Mouse (Mus musculus) left cerebral cortex, adult 8-10 months (tissue): ENCODE results near the gene Atp13a5. TPM values are rescaled to one million over a fixed set of nuclear protein-coding genes. Genes with fewer than 3 reads are reported as not detected.
A peak's percentile ranks its signal among the peaks of the same experiment; 100 is the strongest.

Source experiments
- DNase-seq, 2 experiments: peaks; one replicate each; pipeline ENCODE4 v3.0.0; 2022; ENCODE audit warnings: low spot score in 2 of 2
- total RNA-seq, 4 experiments: library from RNA; stranded (reverse); gene quantifications; 2 replicates each; pipeline ENCODE4 v1.2.4; 2022

Gene Atp13a5
- total RNA-seq = 10 to 100 TPM in 3 of 4 experiments, 1 to 10 TPM in 1; 9.9 to 13.5 (median 11.5) TPM

DNA sequence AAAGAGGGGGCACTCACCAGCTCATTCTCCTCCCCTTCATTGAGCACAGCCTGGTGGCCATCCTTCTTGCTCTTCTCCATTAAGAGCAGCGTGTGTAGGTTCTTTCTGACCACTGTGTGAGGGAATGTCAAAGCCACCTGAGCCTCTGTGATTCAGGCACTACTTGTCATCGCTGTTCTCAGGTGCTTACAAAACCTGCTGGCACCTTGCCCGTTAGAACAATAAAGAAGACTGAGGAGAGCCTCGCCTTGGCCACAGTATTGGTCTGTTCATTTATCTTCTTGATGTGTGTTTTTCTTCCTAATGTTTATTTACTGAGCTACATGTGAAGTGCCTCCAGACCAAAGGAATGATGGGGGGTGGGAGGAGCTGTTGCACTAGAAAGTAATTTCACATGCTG lies at the start of gene Atp13a5:
Gene Atp13a5 (minus strand): TSS at position 275 of the 400 bp plus-strand sequence.
- DNase-seq = no peak

DNA sequence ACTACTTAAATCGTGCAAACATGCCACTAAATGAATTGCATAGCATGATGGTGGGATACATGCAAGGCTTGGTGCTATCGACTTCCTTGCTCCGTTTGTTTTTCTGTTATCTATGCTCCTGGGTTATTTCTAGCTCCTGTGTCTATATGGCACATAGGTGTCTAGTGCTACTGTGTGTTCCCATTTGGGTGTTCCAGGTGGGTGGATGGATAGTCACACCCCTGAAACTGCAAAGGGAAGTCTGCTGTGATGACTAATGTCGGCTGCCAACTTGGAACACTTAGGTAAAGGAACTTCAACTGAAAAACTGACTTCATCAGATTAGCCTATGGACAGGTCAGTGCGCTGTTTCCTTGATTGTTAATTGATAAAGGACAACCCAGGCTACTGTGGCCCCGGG lies 36.3 kb upstream of the Atp13a5 start:
- DNase-seq = peak in 1 of 2 experiments; percentile 47

DNA sequence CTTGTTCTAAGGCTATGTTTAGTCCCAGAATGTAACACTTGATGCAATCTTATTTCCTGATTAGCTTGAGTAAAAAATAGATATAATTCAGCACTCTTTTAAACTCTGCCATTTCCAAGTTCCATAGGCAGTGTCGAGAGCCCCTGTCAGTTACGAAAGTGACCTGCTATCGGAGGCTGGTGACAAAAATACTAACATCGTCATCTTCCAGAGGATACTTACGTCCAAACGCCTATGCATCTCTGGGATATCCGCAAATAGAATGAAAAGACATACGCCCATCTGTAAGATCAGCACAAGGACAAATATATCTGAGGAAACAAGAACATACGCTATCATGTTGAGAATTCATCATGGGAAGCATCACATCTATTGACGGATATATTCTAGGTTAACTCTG lies 28.8 kb upstream of the Atp13a5 start:
- DNase-seq = no peak

DNA sequence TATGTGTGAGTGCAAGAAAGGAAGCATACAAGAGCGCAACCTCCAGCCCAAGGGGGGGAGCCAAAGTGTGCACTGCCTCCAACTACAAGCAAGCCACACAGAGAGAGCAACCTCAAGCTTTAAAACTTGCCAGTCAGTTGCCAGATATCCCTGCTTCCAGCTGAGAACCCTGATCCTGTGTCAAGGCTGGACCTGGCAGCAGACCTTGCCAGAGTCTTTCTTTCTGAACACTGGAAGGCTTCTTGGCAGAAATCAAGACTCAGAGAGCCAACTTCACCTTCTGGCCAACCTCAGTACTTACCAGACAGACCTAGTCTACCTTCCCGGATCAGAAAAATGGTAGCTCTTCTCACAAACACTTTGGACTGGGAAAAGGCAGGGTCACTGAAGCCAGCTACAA lies 20.5 kb upstream of the Atp13a5 start:
- no peak for DNase-seq

DNA sequence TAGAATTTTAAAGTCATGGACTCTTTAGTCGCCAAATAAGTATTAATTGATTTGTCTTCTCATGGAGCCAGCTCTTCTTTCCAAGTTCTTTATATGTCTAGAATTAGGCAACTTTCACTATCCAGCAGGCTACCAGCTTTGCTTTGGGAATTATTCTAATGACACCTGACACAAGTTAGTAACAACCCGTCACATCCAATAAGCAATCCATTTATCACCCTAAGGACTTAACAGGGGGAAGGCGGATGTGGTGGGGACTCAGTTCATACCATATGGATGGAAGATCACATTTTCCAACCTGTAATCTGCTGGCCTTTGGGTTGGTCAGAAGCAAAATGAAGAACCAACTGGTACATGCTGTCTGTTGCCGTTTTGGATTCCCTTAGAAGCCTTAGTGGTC lies 6.2 kb upstream of the Atp13a5 start:
- no peak for DNase-seq

DNA sequence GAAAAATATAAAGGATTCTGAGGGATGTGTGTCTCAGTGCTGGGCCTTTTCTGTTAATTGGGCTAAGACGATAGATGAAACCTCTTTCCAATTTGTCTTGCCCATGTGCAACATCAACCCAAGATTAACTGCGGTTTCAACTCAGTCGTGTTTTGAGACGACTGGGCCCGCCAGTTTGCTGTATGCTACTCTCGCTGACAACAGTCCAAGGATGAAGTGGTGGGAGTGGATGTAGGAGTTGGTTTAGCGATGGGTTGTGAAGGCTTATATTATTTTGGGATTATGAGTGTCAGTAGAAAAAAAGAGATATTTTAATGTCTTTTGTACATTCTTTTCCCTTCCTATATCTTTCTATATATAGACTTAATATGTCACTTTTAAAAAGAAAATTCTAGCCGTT lies 3.9 kb downstream of the Atp13a5 start:
- DNase-seq = peak in 1 of 2 experiments; percentile 19

DNA sequence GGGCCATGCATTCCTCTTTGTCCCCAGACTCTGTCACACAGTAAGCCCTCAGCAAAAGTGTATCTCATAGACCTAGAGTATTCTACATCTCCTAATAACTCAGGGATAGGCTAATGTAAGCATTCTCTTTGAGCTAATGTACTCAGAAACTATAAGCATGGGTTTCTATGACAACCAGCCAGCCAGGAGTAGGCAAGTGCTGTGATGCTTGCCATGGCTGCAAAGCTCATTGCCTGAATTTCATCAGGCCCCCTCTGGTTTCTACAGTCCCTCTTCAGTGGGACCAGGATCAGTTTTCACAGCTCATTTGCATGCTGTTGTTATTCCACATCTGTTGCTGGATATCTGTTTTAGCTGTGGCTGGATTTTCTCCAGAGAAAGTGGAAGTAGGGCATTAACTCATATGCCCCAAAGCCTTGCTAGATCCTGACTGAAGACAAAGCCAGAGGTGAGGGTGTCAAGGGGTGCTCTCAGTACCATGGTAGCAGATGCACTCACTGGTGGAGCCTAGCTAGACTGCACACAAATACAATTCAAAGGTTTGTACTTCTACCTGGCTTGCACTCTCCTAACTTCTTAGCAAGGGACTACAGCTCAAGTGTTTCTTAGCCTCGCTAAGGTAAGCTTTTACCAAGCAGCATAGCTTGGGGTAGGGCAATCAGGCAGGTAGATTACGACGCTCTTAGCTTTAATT lies 47.0 kb downstream of the Atp13a5 start:
- peak in 1 of 2 experiments; percentile 31 for DNase-seq

DNA sequence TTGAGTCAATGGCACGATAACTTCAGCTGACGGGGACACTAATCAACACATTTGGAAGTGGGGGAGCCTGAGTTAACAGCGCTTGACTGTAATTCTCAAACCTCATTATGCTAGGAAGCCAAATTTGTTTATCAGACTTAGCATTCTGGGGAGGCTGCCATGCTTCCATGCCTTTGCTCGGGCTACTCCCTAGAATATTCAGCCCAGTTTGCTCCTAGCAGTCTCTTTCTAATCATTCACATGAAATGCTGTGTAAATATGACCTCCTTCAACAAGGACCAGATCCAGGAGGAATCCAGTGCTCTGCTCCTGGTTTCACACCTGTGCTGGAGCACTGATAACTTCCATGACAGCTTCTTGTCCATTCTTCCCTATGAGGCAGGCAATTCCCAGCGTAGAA lies 47.6 kb downstream of the Atp13a5 start:
- no peak for DNase-seq

DNA sequence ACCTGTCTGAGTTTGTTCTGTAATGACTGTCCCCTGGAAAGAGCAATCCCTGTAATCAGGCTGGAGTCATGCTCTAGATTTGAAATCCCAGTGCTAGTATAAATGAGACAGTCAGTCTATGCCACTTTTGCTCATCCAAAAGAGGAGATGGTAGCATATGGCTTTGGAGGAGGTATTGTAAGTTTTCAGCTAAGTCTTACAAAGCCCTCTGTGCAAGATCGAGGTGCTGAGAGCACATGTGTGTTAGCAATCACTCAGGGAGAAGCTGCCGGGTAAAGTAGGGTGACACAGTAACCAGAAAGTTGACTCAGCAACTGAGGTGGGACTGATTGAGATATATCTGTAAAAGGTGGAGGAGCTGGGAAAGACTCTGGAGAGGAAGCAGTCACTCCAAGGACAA lies 49.3 kb downstream of the Atp13a5 start:
- no peak for DNase-seq

DNA sequence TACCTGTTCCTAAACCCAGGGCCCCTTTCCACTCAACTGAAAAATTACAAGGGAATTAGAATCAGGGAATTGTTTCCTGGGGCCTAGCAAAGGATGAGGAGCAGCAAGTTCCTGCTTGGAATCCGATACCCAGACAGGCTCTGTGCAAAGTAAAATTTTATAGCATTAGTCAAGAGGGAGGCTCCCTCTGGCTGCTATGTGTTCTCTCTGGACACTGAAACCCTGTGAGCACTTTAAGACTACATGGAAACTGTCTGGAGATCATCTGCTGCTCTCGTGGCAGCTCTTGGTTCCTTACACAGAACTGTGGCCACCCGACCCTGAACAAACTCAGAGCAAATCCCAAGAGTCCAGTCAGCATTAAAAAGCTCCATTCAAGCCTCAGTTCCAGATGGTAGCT lies 50.6 kb downstream of the Atp13a5 start:
- DNase-seq = no peak

DNA sequence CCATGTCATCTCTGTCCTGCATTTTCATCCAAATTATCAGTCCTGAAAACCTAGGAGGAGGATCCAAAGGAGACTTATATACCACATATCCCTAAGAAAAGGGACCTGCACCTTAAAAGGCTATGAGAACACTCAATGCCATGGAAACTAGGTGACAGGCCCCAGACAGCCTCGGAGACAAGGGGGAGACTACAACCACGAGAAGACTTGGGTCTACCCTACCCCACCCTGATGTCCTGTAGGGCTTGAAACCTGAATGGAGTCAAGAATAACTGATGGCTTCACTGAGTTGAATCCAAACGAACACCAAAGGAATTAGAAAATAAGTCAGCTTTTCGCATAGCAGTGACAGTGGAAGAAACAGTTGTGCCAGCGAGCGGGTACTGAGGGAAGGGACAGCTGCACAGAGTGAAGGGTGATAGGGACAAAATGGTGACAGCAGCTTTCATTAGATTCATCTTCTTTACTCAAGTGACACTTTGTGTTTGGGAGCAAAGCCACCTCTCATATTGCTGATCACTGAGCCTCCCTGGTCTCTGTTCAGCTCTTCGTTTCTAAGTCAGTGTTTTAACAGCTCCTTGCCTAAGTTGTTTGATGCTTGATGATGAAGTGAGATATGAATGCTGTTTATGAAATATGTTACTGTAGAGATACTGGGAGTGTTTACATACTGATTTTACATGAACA lies 53.2 kb downstream of the Atp13a5 start:
- DNase-seq = no peak

DNA sequence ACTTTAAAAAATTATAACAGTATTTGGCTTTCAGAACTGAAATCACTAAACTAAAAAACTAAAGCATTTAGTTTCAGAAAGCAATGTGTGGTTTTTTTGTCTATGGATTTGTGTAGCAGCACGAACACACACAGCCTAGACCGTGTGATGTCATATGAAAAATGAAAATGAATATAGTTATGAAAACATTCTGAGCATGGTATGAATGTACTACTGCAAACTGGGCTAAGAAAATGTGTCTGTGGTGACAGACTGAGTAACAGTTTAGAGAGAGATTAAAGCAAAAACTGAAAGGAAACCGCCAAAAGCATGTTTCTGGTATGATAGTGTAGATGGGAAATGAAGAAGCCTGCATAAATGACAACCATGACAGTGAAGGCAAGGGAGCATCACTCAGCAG lies 57.8 kb downstream of the Atp13a5 start:
- no peak for DNase-seq

DNA sequence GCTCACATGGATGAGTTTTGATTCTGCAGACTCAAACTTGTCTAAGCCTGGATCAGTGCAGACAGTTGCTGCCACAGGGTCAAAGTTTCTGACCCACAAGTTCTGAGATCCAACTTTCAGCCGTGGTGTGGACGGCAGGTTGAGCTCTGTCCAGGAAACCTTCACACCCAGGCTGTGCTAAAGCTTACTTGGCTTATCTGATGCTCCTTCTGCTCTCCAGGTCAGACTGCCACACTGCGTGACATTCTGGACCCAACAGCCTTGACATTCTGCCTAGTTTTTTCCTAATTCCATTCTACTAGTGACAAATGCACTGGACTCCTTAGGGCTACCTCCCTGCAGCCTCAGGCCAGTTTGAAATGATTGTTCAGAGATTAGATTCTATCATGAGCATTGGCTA lies 63.1 kb downstream of the Atp13a5 start:
- no peak for DNase-seq

DNA sequence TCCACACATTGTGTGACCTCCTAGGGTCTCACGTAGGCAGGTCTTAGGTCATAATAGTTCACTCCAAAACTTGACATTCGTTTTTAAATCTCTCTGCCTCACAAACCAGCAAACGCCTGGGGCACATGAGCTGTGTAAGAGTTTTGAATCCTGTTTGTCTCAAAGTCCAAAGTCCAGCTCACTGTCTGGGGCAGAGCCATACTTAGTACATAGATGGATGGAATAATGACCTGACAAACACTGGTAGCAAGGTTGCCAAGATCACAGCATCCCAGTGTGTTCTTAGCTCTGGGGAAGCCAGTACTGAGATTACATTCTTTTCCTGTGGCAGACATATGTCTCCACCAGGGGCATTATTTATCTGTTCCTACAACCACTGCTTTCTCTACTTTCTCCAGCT lies 63.5 kb downstream of the Atp13a5 start:
- no peak for DNase-seq

DNA sequence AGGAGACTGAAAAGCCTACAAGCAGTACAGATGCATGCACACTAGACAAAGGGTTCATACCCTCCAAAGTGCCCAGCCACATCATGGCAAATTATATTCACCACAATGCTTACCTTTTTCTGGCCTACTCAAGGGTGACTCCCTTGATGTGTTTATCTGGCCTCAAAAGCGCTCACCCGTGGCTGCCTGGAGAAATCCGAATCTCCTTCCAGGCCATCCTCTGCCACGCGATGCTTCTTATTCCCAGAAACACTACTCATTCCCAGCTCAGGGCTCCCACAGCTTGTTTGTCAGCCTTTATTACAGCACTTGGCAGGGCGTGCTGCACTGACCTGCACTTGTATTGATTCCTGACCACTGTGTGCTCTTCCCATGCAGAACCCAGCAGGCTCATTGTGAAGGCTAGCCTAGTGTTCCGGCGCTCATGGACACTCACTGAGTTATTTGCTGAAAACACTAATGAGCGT lies 80.9 kb downstream of the Atp13a5 start:
- no peak for DNase-seq

DNA sequence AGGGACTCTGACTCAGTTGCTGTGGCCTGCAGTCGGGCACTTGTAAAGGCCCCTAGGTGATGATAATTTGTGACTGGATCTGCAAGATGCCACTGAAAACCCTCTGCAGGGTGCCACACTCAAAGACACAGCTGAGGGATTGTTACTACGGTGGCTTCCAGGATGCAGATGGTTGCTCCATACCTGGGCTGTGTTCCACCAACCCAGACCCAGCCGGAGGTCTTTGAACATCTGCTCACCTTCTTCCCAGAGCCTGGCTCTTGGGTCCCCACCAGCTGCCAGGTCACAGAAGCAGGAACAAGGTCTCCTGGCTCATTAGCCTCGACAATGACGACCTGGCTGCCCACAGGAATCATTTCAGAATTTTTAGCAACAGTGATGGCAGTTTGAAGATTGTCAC lies 97.8 kb downstream of the Atp13a5 start:
- DNase-seq = no peak

DNA sequence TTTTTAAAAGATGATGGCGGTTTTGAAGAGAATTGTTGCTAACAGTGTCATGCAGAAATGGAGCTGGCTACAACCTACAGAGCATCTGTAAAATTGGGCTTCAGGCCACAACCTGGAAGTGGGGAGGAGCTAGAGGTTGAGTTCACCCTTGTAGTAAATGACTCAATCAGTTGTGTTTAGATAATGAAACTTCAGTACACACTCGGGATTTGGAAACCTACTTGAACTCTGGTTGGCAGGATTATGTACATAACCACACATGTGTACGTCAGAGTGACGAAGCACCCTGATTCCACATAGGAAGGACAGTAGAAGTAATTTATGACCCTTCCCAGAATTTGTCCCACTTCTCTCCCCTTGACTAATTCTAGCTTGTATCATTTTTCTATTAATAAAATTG lies 124.2 kb downstream of the Atp13a5 start:
- DNase-seq = no peak

DNA sequence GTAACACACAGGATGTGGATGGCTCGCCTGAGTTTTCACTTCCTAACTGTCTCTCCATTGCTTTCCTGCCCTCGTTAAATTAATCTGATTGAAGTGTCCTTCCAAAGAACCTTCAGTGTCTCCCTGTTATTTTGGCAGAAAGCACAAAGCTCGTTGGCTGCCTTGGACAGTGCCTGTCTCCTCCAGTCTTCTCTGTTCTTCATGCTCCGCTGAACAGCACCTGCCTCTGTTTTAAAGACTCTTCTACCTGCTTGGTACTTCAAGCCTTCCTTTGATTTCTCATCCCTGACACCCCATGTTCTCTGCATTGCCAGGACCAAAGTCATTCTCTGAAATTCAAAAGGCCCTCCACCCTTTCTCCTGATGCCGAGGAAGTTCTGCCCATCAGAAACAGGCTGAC lies 142.6 kb downstream of the Atp13a5 start:
- DNase-seq = no peak

DNA sequence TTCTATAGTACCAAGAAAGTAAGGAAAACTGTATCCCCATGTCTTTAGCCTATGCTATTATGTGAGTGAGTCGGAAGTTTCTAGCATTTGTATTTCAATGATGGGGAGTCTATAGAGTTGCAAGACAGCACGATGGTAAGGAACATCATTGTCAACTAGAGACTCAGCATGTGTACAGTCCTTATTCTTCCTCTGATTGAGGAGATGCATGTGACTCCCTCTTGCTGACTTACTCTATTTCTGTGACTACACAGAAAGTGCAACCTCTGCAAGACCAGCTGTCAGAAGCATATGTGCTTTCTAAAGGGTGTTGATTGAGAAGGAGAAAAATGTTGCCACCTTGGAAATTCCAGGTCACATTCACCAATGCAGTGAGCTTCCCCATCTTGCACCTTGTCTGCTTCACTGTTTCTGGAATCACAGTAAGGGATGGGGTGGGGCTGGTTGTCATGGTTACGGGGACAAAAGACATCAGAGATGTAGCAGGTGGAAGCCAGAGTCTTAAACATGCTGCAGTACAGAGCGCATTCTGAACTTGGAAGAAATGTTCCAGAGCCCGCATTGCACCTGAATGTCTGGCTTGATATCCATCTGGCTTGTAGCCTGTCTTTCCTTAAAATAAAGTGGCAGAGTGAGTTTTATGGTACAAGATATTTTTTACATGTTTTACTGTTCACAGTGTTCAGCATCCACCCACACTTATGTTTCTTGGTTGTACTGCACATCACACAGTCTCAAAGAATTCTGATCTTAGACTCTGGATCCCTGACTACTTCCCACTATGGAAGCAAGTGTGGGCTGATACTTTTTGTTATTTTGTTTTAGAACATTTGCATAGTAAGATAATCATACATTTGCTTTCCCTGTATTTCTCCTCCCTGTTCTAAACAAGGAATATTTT lies 161.9 kb downstream of the Atp13a5 start:
- peak; percentile 48 to 83 for DNase-seq

DNA sequence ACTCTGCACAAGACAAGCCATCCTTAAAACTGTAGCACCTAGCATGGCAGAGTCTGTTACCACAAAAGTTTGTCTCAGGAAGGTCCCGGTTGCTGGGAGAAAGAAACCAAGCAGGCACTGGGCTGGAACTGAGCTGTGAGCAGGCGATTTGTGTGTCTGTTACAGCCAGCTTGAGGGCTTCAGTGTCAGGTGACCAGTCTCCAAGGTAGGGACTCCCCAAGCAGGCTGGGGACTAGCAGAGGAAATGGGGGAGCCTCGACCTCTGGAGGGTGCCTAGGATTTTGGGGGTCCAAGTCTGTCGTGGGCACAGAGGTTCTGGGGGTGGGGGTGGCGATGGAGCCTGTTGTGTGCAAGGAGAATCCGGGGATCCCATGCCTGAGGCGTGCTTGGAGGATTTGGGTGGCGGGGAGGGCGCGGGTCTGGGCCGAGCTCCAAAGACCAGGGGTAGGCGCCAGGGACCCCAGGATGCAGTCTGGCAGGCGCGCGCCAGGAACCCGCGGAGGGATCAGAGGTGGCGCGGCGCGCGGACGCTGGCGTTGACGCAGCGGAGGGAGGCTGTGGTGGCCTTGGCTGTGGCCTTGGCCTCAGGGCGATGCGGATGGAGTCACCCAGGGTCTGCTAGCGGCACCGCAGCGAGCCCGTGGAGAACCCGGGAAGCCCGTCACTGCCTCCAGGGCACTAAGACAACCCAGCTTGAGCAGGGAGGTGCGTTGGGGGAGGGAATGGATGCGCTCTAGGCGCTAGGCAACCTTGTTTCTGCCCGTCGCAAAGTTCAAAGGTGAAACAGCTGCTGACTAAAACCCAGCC lies 168.7 kb downstream of the Atp13a5 start, which contains the start of gene Hrasls:
Gene Hrasls (plus strand): TSS at position 91 of the 807 bp plus-strand sequence.
- DNase-seq = peak; percentile 15 to 41

DNA sequence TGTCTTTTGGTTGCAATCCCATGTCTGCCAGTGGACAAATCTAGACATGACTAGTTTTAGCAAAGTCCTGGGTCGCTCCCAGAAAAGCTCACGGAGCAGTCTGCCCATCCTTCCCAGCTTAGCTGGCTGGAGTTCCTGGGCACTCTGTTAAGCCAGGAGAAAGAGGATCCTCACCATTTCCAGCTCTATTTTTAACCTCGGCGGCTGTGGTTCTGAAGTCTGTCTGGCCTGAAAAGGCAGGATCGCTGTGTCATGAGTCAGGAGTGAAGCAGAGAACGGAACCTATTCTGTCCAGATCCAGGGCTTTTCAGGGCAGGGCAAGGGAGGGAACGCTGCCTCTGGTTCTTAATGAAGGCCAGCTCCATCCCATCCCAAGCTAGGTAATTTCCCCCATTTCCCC lies 169.7 kb downstream of the Atp13a5 start:
- no peak for DNase-seq
